Mouse (Mus musculus) liver, adult 2 months (tissue): Measurements from ENCODE around the gene Icam4.

Experiments
- CTCF ChIP-seq: fragments of 200-500 bp; IDR thresholded peaks from 2 replicates; pipeline ENCODE4 v1.5.1; 2011; ENCODE audit warnings: low read depth, low read length, control low read depth
- POLR2A ChIP-seq: fragments of 200-500 bp; IDR thresholded peaks from 2 replicates; pipeline ENCODE4 v1.6.1; 2011; ENCODE audit warnings: low read length, control low read depth; ENCODE audit not compliant: insufficient read depth; ENCODE audit errors: extremely low read depth

GRCm38 (mm10) chr9:21036161-21036560 is 7.0 kb downstream of the Icam4 start:
- no peak for TF ChIP-seq CTCF
- TF ChIP-seq POLR2A, result no peak
